Mouse (Mus musculus) bone marrow, adult 2 months (tissue): ENCODE results near the gene Lnx2. TPM values are rescaled to one million over a fixed set of nuclear protein-coding genes. Genes with fewer than 3 reads are reported as not detected.

Source experiments
- H3K27ac ChIP-seq: fragments of 200-500 bp; 2 replicates; pipeline ENCODE4 v1.5.1; 2012; ENCODE audit warnings: low read depth, mild to moderate bottlenecking, control low read depth, inconsistent platforms, low read length; ENCODE audit not compliant: control insufficient read depth, poor library complexity, insufficient read depth
- H3K4me1 ChIP-seq: fragments of 200-500 bp; 2 replicates; pipeline ENCODE4 v1.6.1; 2011; ENCODE audit warnings: low read length; ENCODE audit not compliant: control insufficient read depth, insufficient read depth
- H3K4me3 ChIP-seq: fragments of 200-500 bp; replicated peaks from 2 replicates; pipeline ENCODE3; 2011; ENCODE audit warnings: mild to moderate bottlenecking, low read depth, low read length, control low read depth; ENCODE audit not compliant: control insufficient read depth
- CTCF ChIP-seq: fragments of 200-500 bp; IDR thresholded peaks from 2 replicates; pipeline ENCODE4 v1.5.1; 2011; ENCODE audit warnings: low read length, control low read depth; ENCODE audit not compliant: control insufficient read depth, insufficient read depth
- POLR2A ChIP-seq: fragments of 200-500 bp; IDR thresholded peaks from 2 replicates; pipeline ENCODE4 v1.6.1; 2011; ENCODE audit warnings: low read depth, mild to moderate bottlenecking, control low read depth, low read length, borderline replicate concordance; ENCODE audit not compliant: control insufficient read depth
- WGBS: fragments of 180-500 bp; shearing (Covaris S2); methylation state at CpG from one replicate; pipeline ENCODE4 v1.1.7; 2018; 5-methylcytosine and 5-hydroxymethylcytosine counted together
- polyA plus RNA-seq: library from polyadenylated mRNA; stranded (reverse); fragments of >200 nt; gene quantifications from 2 replicates; pipeline ENCODE4 v1.2.4, GENCODE M21; 2011; ENCODE audit warnings: low replicate concordance; ENCODE audit not compliant: missing spikeins, insufficient read depth, insufficient read length

Lnx2 gene
- polyA plus RNA-seq, 1 experiment: 3.8 TPM

DNA sequence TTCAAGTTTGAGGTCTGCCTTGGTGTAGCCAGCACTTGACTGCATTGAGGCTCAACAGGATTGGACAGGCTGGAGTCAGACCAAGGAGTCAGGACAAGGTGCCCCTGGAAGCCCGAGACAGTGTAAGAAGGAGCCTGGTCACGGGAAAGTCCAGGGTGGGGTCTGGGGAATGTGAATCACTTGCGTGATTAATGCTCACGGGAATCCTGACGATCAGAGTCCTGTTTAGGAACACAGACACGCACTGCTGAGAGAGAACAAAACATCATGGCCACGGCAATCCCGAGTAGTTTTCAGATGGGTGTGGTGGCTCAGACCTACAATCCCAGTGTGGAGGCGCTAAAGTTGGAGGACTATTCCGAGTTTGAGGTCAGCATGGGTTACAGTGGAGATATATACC lies 65.1 kb downstream of the Lnx2 start:
- Histone ChIP-seq H3K4me1 (no peaks in the 10 kb centered on the region), H3K27ac (no peak overlapping the region), H3K4me3 (no peak overlapping the region)
- TF ChIP-seq POLR2A (no peak), CTCF (no peak)
- 80% methylated on average over 10 of the region's 10 CpGs for WGBS

GRCm38 (mm10) chr5:147003303-147003702 lies 73.1 kb downstream of the Lnx2 start:
- H3K27ac ChIP-seq: no peak overlapping the region
- no peak for TF ChIP-seq POLR2A
- 0 out of 2 replicates have a peak, but pooled peaks have one; percentile 15 for TF ChIP-seq CTCF
- no peaks in the 10 kb centered on the region for H3K4me1 ChIP-seq
- 48% methylated on average over 1 of the region's 1 CpGs for whole genome bisulfite sequencing
- H3K4me3 ChIP-seq: no peak overlapping the region

GRCm38 (mm10) chr5:147001312-147001711 lies 75.1 kb downstream of the Lnx2 start:
- WGBS: 81% methylated on average over 4 of the region's 4 CpGs
- H3K4me1 ChIP-seq: no peaks in the 10 kb centered on the region
- no peak overlapping the region for H3K4me3 ChIP-seq
- no peak overlapping the region for H3K27ac ChIP-seq
- TF ChIP-seq CTCF (no peak), POLR2A (no peak)

DNA sequence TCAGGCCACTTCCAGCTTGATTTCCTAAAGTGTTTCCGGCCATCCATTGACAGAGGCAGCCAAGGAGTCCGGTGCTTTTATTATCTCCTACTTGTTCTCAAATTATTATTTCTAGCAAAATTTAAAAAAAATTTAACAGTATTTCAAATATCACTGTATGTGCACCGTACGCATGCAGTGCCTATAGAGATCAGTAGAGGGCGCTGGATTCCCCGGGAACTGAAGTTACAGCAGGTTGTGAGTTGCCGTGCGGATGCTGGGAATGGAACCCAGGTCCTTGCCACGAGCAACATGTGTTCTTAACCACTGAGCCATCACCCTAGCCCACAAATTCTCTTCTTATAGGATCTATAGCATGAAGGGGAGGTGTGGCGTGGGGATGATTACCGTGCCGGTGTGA lies 77.6 kb downstream of the Lnx2 start:
- H3K27ac ChIP-seq: no peak overlapping the region
- TF ChIP-seq POLR2A (no peak), CTCF (0 out of 2 replicates have a peak, but pooled peaks have one; percentile 9)
- WGBS: 88% methylated on average over 12 of the region's 12 CpGs
- H3K4me3 ChIP-seq: no peak overlapping the region
- no peaks in the 10 kb centered on the region for H3K4me1 ChIP-seq

GRCm38 (mm10) chr5:146996812-146997211 lies 79.6 kb downstream of the Lnx2 start:
- TF ChIP-seq CTCF (no peak), POLR2A (no peak)

GRCm38 (mm10) chr5:146994973-146995372 lies 81.4 kb downstream of the Lnx2 start:
- TF ChIP-seq CTCF (no peak), POLR2A (no peak)
- Histone ChIP-seq H3K4me3 (no peak overlapping the region), H3K4me1 (no peaks in the 10 kb centered on the region), H3K27ac (no peak overlapping the region)
- WGBS: 39% methylated on average over 6 of the region's 6 CpGs

More at GRCm38 (mm10) chr5:146996812-146997211, 79.6 kb downstream of the Lnx2 start:
- H3K27ac ChIP-seq: no peak overlapping the region
- WGBS: 82% methylated on average over 7 of the region's 7 CpGs
- no peaks in the 10 kb centered on the region for H3K4me1 ChIP-seq
- no peak overlapping the region for H3K4me3 ChIP-seq

DNA sequence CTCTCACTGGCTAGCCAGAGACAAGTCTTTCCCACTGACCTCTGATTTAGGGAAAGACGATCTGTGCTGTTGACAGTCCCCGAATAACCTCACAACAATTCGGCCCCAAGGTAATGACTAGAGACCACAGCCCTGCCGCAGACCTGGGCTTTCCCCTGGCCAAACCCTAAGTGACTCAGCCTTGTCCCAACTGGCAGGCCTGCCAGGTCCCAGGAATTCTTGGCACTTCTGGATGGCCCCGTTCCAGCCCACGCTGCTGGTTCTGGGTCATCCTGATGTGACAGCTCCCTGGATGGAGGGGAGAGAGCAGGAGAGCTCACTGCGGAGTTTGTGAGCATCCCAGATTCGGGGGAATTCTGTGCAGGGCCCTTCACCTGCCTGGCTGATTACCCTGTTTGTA lies 82.9 kb downstream of the Lnx2 start:
- no peak for TF ChIP-seq CTCF
- TF ChIP-seq POLR2A: no peak
- 70% methylated on average over 8 of the region's 8 CpGs for WGBS
- no peak overlapping the region for H3K27ac ChIP-seq

DNA sequence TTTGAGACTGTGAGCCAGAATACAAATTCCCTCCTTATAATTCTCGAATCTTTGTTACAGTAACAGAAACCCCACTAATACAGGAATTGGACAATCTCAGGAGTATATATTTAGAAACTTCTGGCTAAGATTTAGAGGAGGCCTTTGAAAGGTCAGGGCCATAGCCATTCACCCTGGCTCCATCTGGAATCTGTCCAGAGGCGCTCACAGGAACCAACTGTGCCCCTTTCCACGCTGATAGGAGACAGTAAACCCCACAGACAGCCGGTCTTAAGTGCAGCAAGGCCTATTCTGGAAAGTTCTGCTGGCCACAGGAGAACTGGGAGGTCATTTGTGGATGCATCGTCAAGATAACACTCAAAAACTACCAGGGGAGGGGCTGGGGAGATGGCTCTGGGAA lies 87.3 kb downstream of the Lnx2 start:
- WGBS: 67% methylated on average over 5 of the region's 5 CpGs
- Histone ChIP-seq H3K27ac (no peak overlapping the region), H3K4me3 (no peak overlapping the region), H3K4me1 (no peaks in the 10 kb centered on the region)
- TF ChIP-seq POLR2A (no peak), CTCF (no peak)

More for the DNA sequence above, 82.9 kb downstream of the Lnx2 start:
- Histone ChIP-seq H3K4me1 (no peaks in the 10 kb centered on the region), H3K4me3 (no peak overlapping the region)

DNA sequence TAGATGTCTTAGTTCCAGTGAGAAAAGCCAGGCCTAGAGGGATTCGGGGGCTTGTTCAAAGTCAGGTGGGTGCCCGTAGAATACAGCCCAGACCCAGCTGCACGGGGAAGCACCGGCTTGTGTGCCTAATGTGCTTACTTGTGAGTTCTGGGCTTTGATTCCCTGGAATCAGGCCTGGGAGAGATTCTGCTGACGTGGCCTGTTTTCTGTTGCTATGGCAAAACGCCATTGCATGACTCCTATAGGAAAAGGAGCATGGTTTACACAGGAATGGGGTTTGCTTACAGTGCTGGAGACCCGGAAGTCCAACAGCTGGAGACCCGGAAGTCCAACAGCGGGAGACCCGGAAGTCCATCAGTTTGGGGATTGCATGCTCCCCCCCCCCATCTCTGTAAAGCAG lies 88.8 kb downstream of the Lnx2 start:
- H3K27ac ChIP-seq: no peak overlapping the region
- TF ChIP-seq CTCF (no peak), POLR2A (no peak)
- H3K4me1 ChIP-seq: no peaks in the 10 kb centered on the region
- 84% methylated on average over 10 of the region's 10 CpGs for WGBS
- no peak overlapping the region for H3K4me3 ChIP-seq
